Mouse (Mus musculus) lung, postnatal 0 days (tissue): ENCODE data around the gene Gm49337. TPM values are rescaled to one million over a fixed set of nuclear protein-coding genes. Genes with fewer than 3 reads are reported as not detected.
"Not testable (repeated sequence)": the region's sequence is repeated elsewhere in the genome, so short reads cannot be mapped to it uniquely, and the experiment has no call there.

Source experiments
- ATAC-seq: fragments of 200-750 bp; cut with Nextera tagmentation; 2 replicates; pipeline ENCODE4 v1.8.0; 2017; ENCODE audit warnings: moderate library complexity
- DNase-seq: peaks from one replicate; pipeline ENCODE4 v3.0.0-alpha.2; 2016; ENCODE audit warnings: low spot score
- H3K27ac ChIP-seq: fragments of 300-500 bp; sonication (generic); 2 replicates; pipeline ENCODE4 v1.5.1; 2014; ENCODE audit warnings: antibody characterized with exemption, mild to moderate bottlenecking, low read length, mixed read lengths
- H3K27me3 ChIP-seq: fragments of 300-500 bp; sonication (generic); replicated peaks from 2 replicates; pipeline ENCODE4 v1.6.1; 2014; ENCODE audit warnings: low read length, mixed read lengths; ENCODE audit not compliant: insufficient read depth
- H3K36me3 ChIP-seq: fragments of 300-500 bp; sonication (generic); 2 replicates; pipeline ENCODE4 v1.6.1; 2014; ENCODE audit warnings: low read length, mixed read lengths; ENCODE audit not compliant: insufficient read depth
- H3K4me1 ChIP-seq: fragments of 300-500 bp; sonication (generic); 2 replicates; pipeline ENCODE4 v1.6.1; 2014; ENCODE audit warnings: antibody characterized with exemption, low read depth, low read length, mixed read lengths; ENCODE audit not compliant: insufficient read depth
- H3K4me2 ChIP-seq: fragments of 300-500 bp; sonication (generic); replicated peaks from 2 replicates; pipeline ENCODE4 v1.6.1; 2014; ENCODE audit warnings: low read depth, mild to moderate bottlenecking, low read length, moderate library complexity, mixed read lengths
- H3K4me3 ChIP-seq: fragments of 300-500 bp; sonication (generic); 2 replicates; pipeline ENCODE4 v1.5.1; 2014; ENCODE audit warnings: low read depth, low read length
- H3K9ac ChIP-seq: fragments of 300-500 bp; sonication (generic); replicated peaks from 2 replicates; pipeline ENCODE4 v1.6.1; 2014; ENCODE audit warnings: low read depth, mild to moderate bottlenecking
- H3K9me3 ChIP-seq: fragments of 300-500 bp; sonication (generic); 2 replicates; pipeline ENCODE4 v1.6.1; 2016; ENCODE audit warnings: low read length, mixed read lengths
- CTCF ChIP-seq: IDR thresholded peaks from 2 replicates; pipeline ENCODE4 v1.5.1; 2016; ENCODE audit warnings: antibody characterized with exemption, mild to moderate bottlenecking
- EP300 ChIP-seq: IDR thresholded peaks from 2 replicates; pipeline ENCODE4 v1.6.1; 2016; ENCODE audit warnings: antibody characterized with exemption, mild to moderate bottlenecking, control low read depth
- WGBS: fragments of 180-500 bp; shearing (Covaris S2); extraction: QIAGEN DNeasy Blood & Tissue Kit; methylation state at CpG from one replicate; pipeline ENCODE4 v1.1.7; 2014; 5-methylcytosine and 5-hydroxymethylcytosine counted together
- polyA plus RNA-seq: library from polyadenylated mRNA; unstranded; fragments of >200 nt; fragmentation: Nextera tagmentation; extraction: Ambion mirVana; gene quantifications from 2 replicates; pipeline ENCODE4 v1.2.1, GENCODE M21; 2015

The Gm49337 gene
- polyA plus RNA-seq, 1 experiment from 2014 or later, result not detected

DNA sequence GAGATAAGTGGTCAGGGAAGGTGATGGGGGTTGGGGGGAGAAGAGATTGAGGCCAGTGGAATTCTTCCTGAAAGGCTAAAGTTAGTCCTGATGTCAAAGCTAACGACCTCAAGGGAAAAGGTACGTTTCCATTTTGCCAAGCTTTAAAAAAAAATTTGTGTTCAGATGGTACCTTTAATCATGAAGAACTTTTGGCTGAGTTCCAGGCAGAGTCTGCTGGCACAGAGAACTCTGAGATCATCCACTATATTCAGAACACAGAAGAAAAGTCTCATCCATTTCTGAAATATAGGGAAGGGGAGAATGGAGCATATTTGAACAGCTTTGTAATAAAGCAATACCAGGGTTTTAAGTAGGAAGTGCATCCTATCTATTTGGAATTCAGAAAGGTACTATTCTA is 43.9 kb downstream of the Gm49337 start:
- WGBS, result 27% methylated on average over 2 of the region's 2 CpGs
- no peaks in the 10 kb centered on the region for H3K4me1 ChIP-seq
- H3K9ac ChIP-seq, result no peak overlapping the region
- H3K27me3 ChIP-seq, result no peaks in the 10 kb centered on the region
- H3K4me3 ChIP-seq, result no peak overlapping the region
- TF ChIP-seq CTCF, result no peak
- TF ChIP-seq EP300, result no peak
- no peak for ATAC-seq
- DNase-seq, result no peak
- no peaks in the 10 kb centered on the region for H3K36me3 ChIP-seq
- no peak overlapping the region for H3K4me2 ChIP-seq
- no peak overlapping the region for H3K27ac ChIP-seq
- H3K9me3 ChIP-seq, result no peaks in the 10 kb centered on the region

DNA sequence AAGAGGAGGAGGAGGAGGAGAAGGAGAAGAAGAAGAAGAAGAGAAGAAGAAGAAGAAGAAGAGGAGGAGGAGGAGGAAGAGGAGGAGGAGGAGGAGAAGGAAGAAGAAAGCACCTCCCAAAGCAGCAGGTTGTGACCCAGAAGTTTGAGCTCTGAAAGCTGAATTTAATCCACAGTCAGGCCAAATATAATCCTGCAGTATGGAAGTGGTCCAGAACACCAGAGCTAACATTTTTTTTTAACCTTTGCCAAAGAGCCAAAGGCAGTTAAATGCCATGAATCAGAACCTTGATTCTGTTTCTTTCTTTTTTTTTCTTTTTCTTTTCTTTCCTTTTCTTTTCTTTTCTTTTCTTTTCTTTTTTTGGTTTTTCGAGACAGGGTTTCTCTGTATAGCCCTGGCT is 44.5 kb downstream of the Gm49337 start:
- ATAC-seq, H3K27ac ChIP-seq, H3K4me3 ChIP-seq, H3K4me2 ChIP-seq, H3K9me3 ChIP-seq, DNase-seq, H3K9ac ChIP-seq, H3K4me1 ChIP-seq, H3K27me3 ChIP-seq, H3K36me3 ChIP-seq: not testable (repeated sequence)
- 92% methylated on average over 1 of the region's 1 CpGs for WGBS

DNA sequence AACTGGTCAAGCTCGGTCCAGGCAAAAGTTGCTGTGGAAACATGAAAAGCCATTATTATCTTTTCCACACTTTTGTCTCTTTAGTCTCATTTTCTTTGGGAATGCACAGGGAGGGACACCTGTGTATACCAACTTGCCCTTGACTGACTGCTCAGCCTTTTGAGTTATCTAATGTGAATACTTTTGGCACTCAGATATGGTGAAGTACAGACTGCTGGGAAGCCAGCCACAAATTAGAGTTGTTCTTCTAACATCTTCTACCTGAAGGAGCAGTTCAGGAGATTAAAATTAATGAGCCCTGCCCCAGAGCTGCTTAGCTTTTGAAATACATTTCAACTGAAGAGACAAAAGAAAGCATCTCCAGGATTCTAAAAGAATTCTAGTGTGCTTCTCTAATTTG is 45.9 kb downstream of the Gm49337 start:
- H3K4me2 ChIP-seq, result no peak overlapping the region
- no peak for TF ChIP-seq EP300
- no peak for TF ChIP-seq CTCF
- H3K4me3 ChIP-seq, result no peak overlapping the region
- H3K4me1 ChIP-seq, result no peaks in the 10 kb centered on the region
- H3K27ac ChIP-seq, result no peak overlapping the region
- no peak for DNase-seq
- no peak overlapping the region for H3K9ac ChIP-seq
- WGBS, result 74% methylated on average over 1 of the region's 1 CpGs
- no peaks in the 10 kb centered on the region for H3K9me3 ChIP-seq
- no peaks in the 10 kb centered on the region for H3K27me3 ChIP-seq
- no peak for ATAC-seq
- H3K36me3 ChIP-seq, result no peaks in the 10 kb centered on the region

DNA sequence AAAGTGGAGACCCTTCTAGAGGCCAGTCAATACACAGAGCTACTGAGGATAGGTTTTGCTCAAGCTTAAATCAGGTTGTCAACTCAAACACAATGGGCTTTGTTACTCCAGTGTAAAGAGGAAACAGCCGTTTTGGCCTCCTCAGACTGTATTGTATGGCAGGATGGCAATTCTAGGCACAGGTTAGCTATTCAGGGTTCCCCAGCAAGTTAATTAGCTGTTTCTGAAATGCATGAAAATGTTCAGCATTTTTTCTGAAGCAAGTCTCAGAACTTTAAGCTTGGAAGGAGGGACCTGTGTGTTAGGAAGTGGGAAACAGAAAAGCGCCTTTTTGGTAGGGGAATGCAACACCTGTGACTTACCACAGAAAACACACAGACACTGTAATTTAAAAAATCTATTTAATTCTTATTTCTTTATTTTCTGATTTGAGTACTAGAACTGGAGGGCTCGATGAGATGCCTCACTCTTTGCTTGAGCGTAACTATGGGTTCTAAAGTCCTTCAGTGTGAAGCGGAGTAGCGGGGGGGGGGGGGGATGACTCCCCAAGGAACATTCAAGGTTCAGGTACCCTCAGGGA is 47.0 kb downstream of the Gm49337 start:
- H3K4me1 ChIP-seq, result no peaks in the 10 kb centered on the region
- no peaks in the 10 kb centered on the region for H3K36me3 ChIP-seq
- no peak for TF ChIP-seq CTCF
- TF ChIP-seq EP300, result no peak
- H3K4me3 ChIP-seq, result peak overlapping the region; percentile 67
- no peaks in the 10 kb centered on the region for H3K9me3 ChIP-seq
- H3K27ac ChIP-seq, result peak overlapping the region; percentile 95
- peak overlapping the region; percentile 84 for H3K4me2 ChIP-seq
- DNase-seq (peak; percentile 18), ATAC-seq (no peak)
- 7% methylated on average over 6 of the region's 6 CpGs for WGBS
- H3K9ac ChIP-seq, result peak overlapping the region; percentile 66
- H3K27me3 ChIP-seq, result no peaks in the 10 kb centered on the region

DNA sequence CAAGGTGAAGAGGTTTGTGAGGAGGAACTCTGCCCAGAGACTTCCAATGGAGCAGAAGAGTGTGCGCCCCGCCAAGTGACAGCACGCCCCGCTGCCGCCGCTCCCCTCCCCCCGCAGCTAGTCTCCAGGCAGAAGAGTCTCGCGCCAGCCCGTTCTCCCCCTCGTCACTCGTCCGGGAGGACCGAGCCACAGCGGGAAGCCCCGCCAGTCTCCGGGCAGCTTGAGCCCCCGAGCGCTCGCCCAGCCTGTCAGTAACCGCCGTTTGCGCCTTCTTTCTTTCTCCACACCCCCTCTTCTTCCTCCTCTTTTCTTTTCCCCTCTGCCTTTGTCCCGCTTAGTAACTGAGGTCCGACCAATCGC is 47.6 kb downstream of the Gm49337 start:
- WGBS, result 5% methylated on average over 19 of the region's 26 CpGs
- peak overlapping the region; percentile 67 for H3K4me3 ChIP-seq
- H3K4me2 ChIP-seq, result peak overlapping the region; percentile 84
- TF ChIP-seq EP300 (no peak), CTCF (no peak)
- H3K4me1 ChIP-seq, result no peaks in the 10 kb centered on the region
- H3K27me3 ChIP-seq, result no peaks in the 10 kb centered on the region
- H3K36me3 ChIP-seq, result no peaks in the 10 kb centered on the region
- DNase-seq (no peak), ATAC-seq (peak; percentile 53)
- H3K9ac ChIP-seq, result peak overlapping the region; percentile 66
- no peaks in the 10 kb centered on the region for H3K9me3 ChIP-seq
- H3K27ac ChIP-seq, result peak overlapping the region; percentile 95

DNA sequence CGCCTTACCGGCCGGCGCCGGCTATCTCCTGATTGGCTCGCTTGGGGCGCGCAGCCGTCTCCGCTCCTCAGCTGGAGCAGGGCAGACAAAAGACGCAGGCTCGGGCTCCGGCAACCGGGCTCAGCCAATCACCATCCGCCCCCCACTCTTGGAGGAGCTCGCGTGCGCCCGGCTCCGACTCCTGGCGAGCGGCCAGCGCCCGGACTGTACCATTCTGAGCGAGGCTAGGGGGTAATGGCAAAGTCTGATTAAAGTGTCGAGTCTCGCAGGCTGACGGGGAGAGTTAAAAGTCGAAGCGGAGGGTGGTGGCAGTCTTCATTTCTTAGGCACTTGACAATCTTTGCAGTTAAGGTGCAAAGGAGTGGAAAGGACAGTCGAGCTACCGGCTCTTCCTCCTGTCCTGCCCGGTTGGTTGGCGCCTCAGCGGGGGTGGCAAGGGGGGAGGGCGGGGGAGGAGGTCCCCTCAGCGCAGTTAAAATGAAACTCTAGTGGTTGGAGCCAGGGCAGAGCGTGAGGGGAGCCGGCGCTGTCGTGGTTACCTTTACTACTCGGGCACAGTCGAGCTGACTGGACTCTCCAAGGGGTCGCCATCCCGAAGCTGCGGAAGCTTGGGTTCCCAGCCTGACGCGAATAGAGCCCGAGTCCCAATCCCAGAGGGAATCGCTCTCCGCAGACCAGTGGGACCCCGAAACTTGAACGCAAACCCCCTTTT is 48.1 kb downstream of the Gm49337 start, which contains the start of gene Pik3r3:
Pik3r3 (plus strand) TSS at position 479 of the 712 bp plus-strand sequence.
- Histone ChIP-seq H3K9ac (peak within 1 kb of the TSS; percentile 75), H3K4me3 (peak within 1 kb of the TSS; percentile 67), H3K4me1 (no peaks in the 10 kb centered on the region), H3K36me3 (no peaks in the 10 kb centered on the region), H3K4me2 (peak within 1 kb of the TSS; percentile 84), H3K27me3 (no peaks in the 10 kb centered on the region), H3K27ac (peak within 1 kb of the TSS; percentile 96), H3K9me3 (no peaks in the 10 kb centered on the region)
- WGBS, result under 1% methylated on average over 53 of the region's 53 CpGs
- peak; percentile 83 for TF ChIP-seq EP300
- no peak for TF ChIP-seq CTCF
- peak; percentile 100 for DNase-seq
- ATAC-seq, result peak; percentile 100
